Mouse (Mus musculus): ENCODE data around the gene Cecr2.

- TF ChIP-seq CTCF (IDR thresholded peaks at IDR 0.05; ENCODE audit: low read depth) (no peak), EP300 (IDR thresholded peaks at IDR 0.05; ENCODE audit: low read depth) (no peak)
Measured at GRCm38 (mm10) chr6:120772025-120772424, 105.9 kb downstream of the Cecr2 start.
